Mouse (Mus musculus) induced T-regulatory cell, adult 2 months (primary cell): ENCODE results near the gene Calm2.

Experiments used
- DNase-seq: peaks from one replicate; pipeline ENCODE4 v3.0.0-alpha.2; 2012; ENCODE audit warnings: low read depth

Calm2 gene

DNA sequence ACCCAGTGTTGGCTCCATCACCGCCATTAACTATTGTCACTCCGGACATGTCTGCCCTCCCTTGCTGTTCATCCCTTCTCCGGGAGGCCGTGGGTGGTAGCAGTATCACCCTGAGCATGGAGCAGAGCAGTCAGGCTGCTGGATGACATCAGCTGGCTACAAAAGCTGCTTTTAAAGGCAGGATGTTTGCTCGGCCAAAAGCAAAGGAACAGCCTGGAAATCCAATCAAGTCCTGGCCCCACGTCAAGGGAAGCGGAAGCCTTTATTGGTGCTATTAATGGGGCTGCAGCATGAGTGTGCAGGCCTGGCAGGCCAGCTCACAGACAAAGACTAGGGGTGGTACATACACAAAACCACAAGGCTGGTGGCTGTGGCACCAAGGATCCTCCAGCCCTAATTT, 55.5 kb downstream of the Calm2 start:
- no peak for DNase-seq

DNA sequence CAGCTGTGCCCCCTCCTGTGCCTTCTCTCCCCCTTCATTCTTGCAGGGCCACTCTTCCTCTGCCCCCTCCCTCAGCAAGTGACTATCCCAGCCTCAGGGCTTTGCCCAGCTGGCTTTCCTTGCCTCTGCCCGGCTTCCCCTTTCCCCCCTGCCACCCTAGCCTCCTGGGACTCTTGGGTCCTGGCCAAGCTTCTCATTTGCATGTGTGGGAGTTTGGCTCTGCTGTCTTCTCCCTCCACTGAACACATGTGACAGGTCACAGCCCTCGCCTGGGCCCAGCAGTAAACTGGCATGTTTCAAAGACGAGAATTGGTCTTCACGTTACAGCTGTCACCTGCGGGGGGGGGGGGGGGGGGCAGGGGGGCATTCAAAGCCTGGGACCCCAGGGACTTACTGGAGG, 59.7 kb downstream of the Calm2 start:
- DNase-seq: no peak

DNA sequence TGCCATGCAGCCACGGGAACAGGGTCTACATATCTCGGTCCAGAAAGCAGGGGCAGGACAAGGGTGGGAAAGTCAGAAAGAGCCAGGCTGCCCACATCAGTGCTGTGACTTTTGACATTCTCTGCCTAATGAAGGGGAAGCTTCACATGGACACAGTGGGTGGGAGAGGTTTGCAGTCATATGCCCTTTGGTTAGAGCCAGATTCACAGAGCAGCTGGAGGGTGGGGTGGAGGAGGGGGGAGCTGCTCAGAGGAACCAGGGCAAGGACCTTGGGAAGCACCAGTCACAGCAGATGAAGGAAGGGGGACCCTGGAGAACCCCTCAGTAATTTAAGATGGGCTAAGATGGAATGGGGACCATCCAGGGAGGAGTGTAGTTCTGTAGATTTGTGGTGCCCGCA, 60.9 kb downstream of the Calm2 start:
- DNase-seq: no peak
